Mouse (Mus musculus) embryonic fibroblast, embryonic 13.5 days (primary cell): ENCODE data around the gene Birc3. TPM values are rescaled to one million over a fixed set of nuclear protein-coding genes. Genes with fewer than 3 reads are reported as not detected.
"Not testable (repeated sequence)": the region's sequence is repeated elsewhere in the genome, so short reads cannot be mapped to it uniquely, and the experiment has no call there.

ENCODE experiments used
- H3K27ac ChIP-seq: 2 replicates; pipeline ENCODE4 v1.5.1; 2012; ENCODE audit warnings: low read length, control low read depth, inconsistent platforms; ENCODE audit not compliant: insufficient read depth
- H3K4me1 ChIP-seq: 2 replicates; pipeline ENCODE4 v1.6.1; 2011; ENCODE audit warnings: low read length; ENCODE audit not compliant: control insufficient read depth, insufficient read depth
- H3K4me3 ChIP-seq: 2 replicates; pipeline ENCODE4 v1.5.1; 2011; ENCODE audit warnings: mild to moderate bottlenecking, control low read depth, low read length; ENCODE audit not compliant: insufficient read depth
- CTCF ChIP-seq: IDR thresholded peaks from 2 replicates; pipeline ENCODE4 v1.5.1; 2011; ENCODE audit warnings: mild to moderate bottlenecking, control low read depth, low read length, moderate library complexity, borderline replicate concordance; ENCODE audit not compliant: insufficient read depth
- POLR2A ChIP-seq: IDR thresholded peaks from 2 replicates; pipeline ENCODE4 v1.6.1; 2011; ENCODE audit warnings: low read depth, mild to moderate bottlenecking, control low read depth, low read length, moderate library complexity
- polyA plus RNA-seq: library from polyadenylated mRNA; stranded (reverse); fragments of >200 nt; gene quantifications from 2 replicates; pipeline ENCODE4 v1.2.4, GENCODE M21; 2011; ENCODE audit warnings: low read depth; ENCODE audit not compliant: missing spikeins, insufficient read length

Gene Birc3
- polyA plus RNA-seq, 1 experiment, result 33.7 TPM

DNA sequence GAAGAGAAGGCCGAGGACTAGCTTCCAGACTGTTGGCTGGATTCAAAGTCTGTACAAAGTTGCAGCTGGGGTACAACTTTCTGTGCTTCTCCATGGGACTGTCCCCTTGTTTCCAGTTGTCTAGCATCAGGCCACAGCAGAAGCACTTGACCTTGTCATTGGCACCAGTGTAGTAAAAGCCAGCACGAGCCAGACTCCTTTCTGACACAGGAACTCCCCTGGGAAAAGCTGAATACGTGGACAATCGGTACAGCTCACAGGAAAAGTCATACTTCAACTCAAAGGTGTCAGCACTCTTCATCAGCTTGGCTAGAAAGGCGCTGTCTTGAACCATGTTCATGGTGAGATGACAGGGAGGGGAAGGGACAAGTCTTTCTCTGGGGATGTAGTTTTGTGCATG, 12.0 kb downstream of the Birc3 start:
- H3K27ac ChIP-seq, result no peak overlapping the region
- no peak overlapping the region for H3K4me3 ChIP-seq
- no peaks in the 10 kb centered on the region for H3K4me1 ChIP-seq
- no peak for TF ChIP-seq CTCF
- no peak for TF ChIP-seq POLR2A

DNA sequence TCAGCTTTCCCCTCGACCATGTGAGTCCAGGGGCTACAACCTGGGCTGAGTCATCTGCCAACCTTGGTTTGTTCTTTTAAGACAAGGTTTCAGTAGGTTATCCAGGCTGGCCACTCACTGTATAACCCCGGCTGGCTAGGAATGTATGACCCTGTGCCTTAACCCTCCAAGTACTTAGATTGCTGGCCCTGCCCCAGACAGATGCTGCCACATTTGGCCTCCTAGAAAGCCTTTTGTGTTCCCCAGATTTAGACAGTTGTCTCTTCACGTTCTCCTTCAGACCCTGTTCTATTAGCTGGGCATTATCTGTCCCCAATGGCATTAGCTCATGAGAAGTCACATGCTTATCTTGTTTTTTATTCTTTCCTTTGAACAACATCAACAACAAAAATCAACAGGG, 17.1 kb downstream of the Birc3 start:
- TF ChIP-seq POLR2A (no peak), CTCF (no peak)
- Histone ChIP-seq H3K4me1 (no peaks in the 10 kb centered on the region; the same call in 1 of the 2 replicates), H3K27ac (no peak overlapping the region), H3K4me3 (no peak overlapping the region)

DNA sequence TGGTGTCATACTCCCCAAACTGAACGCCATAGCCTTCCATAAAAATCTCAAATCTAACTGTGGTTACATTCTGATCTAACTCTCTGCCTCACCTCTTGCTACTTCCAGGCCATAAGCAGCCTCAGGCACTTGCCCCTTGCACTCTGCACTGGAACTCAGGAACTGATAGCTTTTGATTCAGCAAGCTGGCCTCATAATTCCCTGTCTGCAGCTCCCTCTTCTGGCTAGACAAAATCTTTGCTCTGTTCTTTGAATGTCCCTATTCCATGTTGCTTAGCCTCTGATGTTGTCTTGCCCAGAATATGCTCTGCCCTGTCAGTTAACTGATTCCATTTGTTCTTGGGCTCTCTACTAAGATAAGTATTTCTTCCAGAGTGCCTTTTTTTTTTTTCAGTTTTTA, 17.6 kb downstream of the Birc3 start:
- TF ChIP-seq POLR2A, result no peak
- no peak for TF ChIP-seq CTCF
- Histone ChIP-seq H3K27ac (no peak overlapping the region), H3K4me1 (no peaks in the 10 kb centered on the region; the same call in 1 of the 2 replicates), H3K4me3 (no peak overlapping the region)

DNA sequence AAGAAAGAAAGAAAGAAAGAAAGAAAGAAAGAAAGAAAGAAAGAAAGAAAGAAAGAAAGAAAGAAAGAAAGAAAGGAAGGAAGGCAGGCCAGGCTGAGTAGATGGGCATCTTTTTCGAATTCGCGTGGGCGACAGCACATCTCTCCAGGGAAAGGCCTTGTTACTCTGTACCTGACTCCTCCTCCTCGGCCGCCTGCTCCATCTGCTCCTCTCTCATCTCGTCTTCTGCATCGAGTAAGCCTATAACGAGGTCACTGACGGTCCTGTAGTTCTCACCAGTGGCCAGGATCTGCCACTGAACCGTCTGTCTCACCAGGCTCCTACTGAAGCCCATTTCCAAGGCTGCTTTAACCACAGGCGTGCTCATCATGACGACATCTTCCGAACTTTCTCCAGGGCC, 18.8 kb downstream of the Birc3 start:
- H3K27ac ChIP-seq, H3K4me3 ChIP-seq, H3K4me1 ChIP-seq: not testable (repeated sequence)

DNA sequence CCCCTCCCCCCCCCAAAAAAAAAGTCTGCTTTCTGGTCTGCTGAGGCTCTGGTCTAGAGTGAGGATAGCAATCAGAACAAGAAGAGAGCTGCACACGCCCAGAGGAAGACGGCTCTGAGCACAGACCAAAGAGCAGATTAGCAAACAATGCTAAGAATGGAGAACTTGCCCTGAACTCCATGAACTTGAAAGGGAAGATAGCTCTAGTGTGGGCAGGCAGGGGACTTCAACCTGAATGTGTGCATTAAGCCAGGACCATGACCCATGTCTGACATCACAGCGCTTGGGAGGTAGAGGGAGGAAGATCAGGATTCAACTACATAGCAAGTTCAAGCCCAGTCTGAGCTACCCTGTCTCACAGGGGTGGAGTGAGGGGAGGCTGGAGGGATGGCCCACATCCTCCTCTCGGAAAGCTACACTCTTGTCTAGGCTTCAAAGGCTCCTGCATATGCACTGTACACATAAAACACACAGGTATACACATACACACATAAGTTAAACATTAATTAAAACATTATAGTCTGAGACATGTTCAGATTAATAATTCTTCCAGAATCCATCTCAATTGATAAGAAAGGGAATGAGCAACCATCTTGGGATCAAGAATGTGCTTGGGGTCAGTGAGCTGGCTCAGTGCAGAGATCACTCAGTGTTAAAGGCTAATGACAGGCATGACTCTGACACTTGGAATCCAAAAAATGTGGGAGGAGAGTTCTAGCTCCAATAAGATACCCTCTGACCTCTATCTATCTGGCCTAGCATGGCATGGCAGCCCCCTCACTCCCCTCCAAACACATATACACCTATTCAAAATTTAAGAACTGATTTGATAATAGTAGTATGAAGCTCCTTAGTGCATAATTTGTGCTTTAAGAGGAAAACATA, 20.4 kb downstream of the Birc3 start:
- no peak overlapping the region for H3K4me3 ChIP-seq
- TF ChIP-seq POLR2A, result no peak
- TF ChIP-seq CTCF, result no peak
- H3K4me1 ChIP-seq, result no peaks in the 10 kb centered on the region; the same call in 1 of the 2 replicates
- no peak overlapping the region for H3K27ac ChIP-seq

DNA sequence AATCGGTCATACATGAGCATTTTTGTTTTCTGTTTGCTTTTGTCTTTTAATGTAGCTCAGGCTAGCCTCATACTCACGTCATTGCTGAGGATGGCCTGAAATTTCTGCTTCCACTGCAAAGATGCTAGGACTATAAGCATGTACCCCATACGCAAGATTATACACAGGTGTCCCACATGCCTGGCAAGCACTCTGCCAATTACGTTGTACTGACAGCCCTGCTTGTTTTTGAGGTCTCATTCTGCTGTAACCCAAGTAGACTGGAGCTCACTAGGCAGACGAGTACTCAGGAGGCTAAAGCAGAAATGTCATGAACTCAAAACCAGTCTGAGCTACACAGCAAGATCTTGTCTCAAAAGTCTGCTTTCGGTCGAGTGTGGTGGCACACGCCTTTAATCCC, 21.1 kb downstream of the Birc3 start:
- no peak for TF ChIP-seq CTCF
- no peak for TF ChIP-seq POLR2A
- no peaks in the 10 kb centered on the region; the same call in 1 of the 2 replicates for H3K4me1 ChIP-seq

DNA sequence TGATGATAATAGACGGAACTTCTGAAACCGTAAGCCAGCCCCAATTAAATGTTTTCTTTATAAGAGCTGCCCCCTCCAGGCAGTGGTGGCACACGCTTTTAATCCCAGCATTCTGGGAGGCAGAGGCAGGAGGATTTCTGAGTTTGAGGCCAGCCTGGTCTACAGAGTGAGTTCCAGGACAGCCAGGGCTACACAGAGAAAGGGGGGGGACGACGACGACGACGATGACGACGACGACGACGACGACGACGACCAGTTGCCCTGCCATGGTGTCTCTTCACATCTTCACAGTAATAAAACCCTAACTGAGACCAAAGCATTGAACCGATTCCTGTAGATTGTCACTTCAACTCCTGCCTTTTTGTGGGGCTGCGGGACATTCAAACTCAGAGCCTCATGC, 24.8 kb downstream of the Birc3 start:
- H3K4me1 ChIP-seq, result no peaks in the 10 kb centered on the region; the same call in 1 of the 2 replicates
- H3K27ac ChIP-seq, result no peak overlapping the region
- H3K4me3 ChIP-seq, result no peak overlapping the region
- no peak for TF ChIP-seq POLR2A
- TF ChIP-seq CTCF, result no peak

More for the DNA sequence above, 21.1 kb downstream of the Birc3 start:
- Histone ChIP-seq H3K27ac (no peak overlapping the region), H3K4me3 (no peak overlapping the region)

DNA sequence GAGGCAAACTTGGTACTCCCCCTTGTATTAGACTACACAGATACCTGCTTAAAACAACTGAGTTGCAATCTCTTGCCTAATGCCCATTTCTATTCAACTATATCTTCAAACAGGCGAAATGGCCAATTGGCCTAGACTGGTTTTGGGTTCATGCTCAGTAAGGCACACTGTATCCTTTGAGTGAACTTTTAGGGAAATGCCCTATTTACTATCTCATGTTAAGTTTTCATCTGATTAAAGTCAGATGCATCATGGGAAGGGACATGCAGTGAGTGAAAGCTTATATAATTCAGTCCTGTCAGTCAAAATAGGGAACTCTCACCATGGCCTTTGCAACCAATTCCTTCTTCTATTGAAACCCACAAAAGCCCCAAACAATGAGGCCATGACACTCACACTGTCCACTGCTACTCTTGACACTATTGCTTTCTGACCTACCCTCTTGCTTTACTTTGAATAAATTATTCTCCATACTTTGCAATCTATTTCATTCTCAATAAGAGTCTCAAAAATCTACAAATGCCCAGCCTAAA, 26.3 kb downstream of the Birc3 start:
- Histone ChIP-seq H3K4me1 (no peaks in the 10 kb centered on the region), H3K4me3 (no peak overlapping the region), H3K27ac (no peak overlapping the region)
- TF ChIP-seq POLR2A (no peak), CTCF (no peak)

DNA sequence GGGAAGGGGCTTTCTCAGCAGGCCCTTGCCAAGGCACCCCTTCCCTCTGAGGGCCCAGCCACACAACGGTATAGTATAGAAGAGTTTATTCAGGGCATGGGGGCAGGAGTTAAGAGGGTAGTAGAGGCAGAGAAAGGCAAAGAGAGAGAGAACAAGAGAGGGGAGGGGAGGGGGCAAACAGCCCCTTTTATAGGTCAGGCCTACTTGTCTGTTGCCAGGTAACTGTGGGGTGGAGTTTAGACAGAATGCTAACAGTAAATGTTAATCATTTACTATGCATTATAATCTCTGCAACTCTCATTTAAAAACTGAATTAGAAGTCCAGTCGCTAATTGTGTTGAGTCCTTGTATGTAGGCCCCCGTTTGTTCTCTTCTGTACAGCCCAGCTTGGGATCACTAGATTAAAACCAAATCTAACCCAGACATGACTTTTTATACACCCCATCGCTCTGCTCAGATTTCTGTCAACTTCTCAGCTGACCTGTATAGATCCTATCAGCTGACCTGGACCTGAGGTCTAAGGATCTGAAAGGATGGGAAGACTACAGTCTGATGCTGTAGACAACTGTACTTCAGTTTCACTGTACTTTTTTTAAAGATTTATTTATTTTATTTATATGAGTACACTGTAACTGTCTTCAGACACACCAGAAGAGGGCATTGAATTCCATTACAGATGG, 27.6 kb downstream of the Birc3 start:
- Histone ChIP-seq H3K4me3 (no peak overlapping the region), H3K27ac (no peak overlapping the region), H3K4me1 (no peaks in the 10 kb centered on the region)
- TF ChIP-seq POLR2A (no peak), CTCF (no peak)

DNA sequence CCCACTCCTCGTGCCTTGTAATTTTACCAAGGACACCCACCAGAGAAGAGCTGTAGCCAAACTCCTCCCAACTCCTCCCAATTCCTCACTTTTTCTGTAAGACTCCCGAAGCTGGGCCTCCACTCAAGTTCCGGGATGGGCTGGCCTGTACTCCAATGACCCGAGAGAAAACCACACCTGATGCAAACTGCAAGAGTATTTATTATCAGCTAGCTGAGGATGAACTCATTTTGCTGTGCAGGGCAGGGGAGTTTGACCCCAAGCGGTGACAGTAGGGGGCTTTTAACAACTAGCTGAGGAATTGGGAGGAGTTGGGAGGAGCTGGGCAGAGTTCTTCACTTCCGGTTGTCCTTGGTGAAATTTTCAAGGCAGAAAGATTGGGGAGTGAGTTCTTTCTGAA, 31.8 kb downstream of the Birc3 start:
- Histone ChIP-seq H3K27ac (no peak overlapping the region), H3K4me3 (no peak overlapping the region), H3K4me1 (no peaks in the 10 kb centered on the region)
- TF ChIP-seq POLR2A, result no peak
- no peak for TF ChIP-seq CTCF
